Mouse (Mus musculus) midbrain, embryonic 15.5 days (tissue): ENCODE results near the gene Mrps17. TPM values are rescaled to one million over a fixed set of nuclear protein-coding genes. Genes with fewer than 3 reads are reported as not detected.

ENCODE experiments used
- ATAC-seq: fragments of 200-750 bp; cut with Nextera tagmentation; replicated peaks from 2 replicates; pipeline ENCODE4 v1.8.0; 2017; ENCODE audit warnings: moderate TSS enrichment
- H3K27ac ChIP-seq: fragments of 300-500 bp; sonication (generic); 2 replicates; pipeline ENCODE4 v1.5.1; 2015; ENCODE audit warnings: mild to moderate bottlenecking, inconsistent platforms
- H3K27me3 ChIP-seq: fragments of 300-500 bp; sonication (generic); replicated peaks from 2 replicates; pipeline ENCODE4 v1.6.1; 2015; ENCODE audit warnings: inconsistent platforms
- H3K36me3 ChIP-seq: fragments of 300-500 bp; sonication (generic); replicated peaks from 2 replicates; pipeline ENCODE4 v1.6.1; 2015; ENCODE audit warnings: inconsistent platforms
- H3K4me1 ChIP-seq: fragments of 300-500 bp; sonication (generic); 2 replicates; pipeline ENCODE4 v1.6.1; 2015; ENCODE audit warnings: inconsistent platforms
- H3K4me2 ChIP-seq: fragments of 300-500 bp; sonication (generic); 2 replicates; pipeline ENCODE4 v1.6.1; 2015; ENCODE audit warnings: inconsistent platforms, mild to moderate bottlenecking, moderate library complexity
- H3K4me3 ChIP-seq: fragments of 300-500 bp; sonication (generic); 2 replicates; pipeline ENCODE4 v1.5.1; 2015; ENCODE audit warnings: mild to moderate bottlenecking, inconsistent platforms
- H3K9ac ChIP-seq: fragments of 300-500 bp; sonication (generic); 2 replicates; pipeline ENCODE4 v1.6.1; 2015; ENCODE audit warnings: mild to moderate bottlenecking, inconsistent platforms
- H3K9me3 ChIP-seq: fragments of 300-500 bp; sonication (generic); 2 replicates; pipeline ENCODE4 v1.6.1; 2016; ENCODE audit warnings: inconsistent platforms
- WGBS: fragments of 180-500 bp; shearing (Covaris S2); methylation state at CpG from one replicate; pipeline ENCODE4 v1.1.7; 2015; ENCODE audit warnings: mixed read lengths; 5-methylcytosine and 5-hydroxymethylcytosine counted together
- polyA plus RNA-seq: library from polyadenylated mRNA; unstranded; fragments of >200 nt; fragmentation: Nextera tagmentation; extraction: Ambion mirVana; gene quantifications from 2 replicates; pipeline ENCODE4 v1.2.1, GENCODE M21; 2015

The Mrps17 gene
- polyA plus RNA-seq, 1 experiment from 2014 or later: 161 TPM

GRCm38 (mm10) chr5:129756886-129757285 is 41.6 kb downstream of the Mrps17 start:
- H3K9ac ChIP-seq: no peak overlapping the region
- 0 out of 2 replicates have a peak, but pooled peaks cover 5% of the 10 kb centered on the region for H3K36me3 ChIP-seq
- no peaks in the 10 kb centered on the region for H3K4me1 ChIP-seq
- H3K27me3 ChIP-seq: no peaks in the 10 kb centered on the region
- H3K9me3 ChIP-seq: no peaks in the 10 kb centered on the region
- H3K4me2 ChIP-seq: no peak overlapping the region
- 94% methylated on average over 20 of the region's 20 CpGs for WGBS
- no peak for ATAC-seq
- H3K27ac ChIP-seq: no peak overlapping the region
- no peak overlapping the region for H3K4me3 ChIP-seq

- Histone ChIP-seq H3K36me3 (0 out of 2 replicates have a peak, but pooled peaks cover 9% of the 10 kb centered on the region), H3K4me1 (no peaks in the 10 kb centered on the region), H3K4me2 (no peak overlapping the region), H3K9me3 (no peaks in the 10 kb centered on the region), H3K27ac (no peak overlapping the region), H3K4me3 (no peak overlapping the region), H3K27me3 (no peaks in the 10 kb centered on the region), H3K9ac (no peak overlapping the region)
- no peak for ATAC-seq
- 91% methylated on average over 13 of the region's 13 CpGs for WGBS
Observed at GRCm38 (mm10) chr5:129759929-129760480, 44.7 kb downstream of the Mrps17 start.

GRCm38 (mm10) chr5:129761865-129762540 is 46.7 kb downstream of the Mrps17 start:
- WGBS: 58% methylated on average over 18 of the region's 18 CpGs
- no peak overlapping the region for H3K9ac ChIP-seq
- no peak overlapping the region for H3K4me2 ChIP-seq
- H3K27me3 ChIP-seq: no peaks in the 10 kb centered on the region
- H3K4me1 ChIP-seq: no peaks in the 10 kb centered on the region
- peak overlapping the region; percentile 46 for H3K27ac ChIP-seq
- no peak overlapping the region for H3K4me3 ChIP-seq
- H3K9me3 ChIP-seq: no peaks in the 10 kb centered on the region
- 0 out of 2 replicates have a peak, but pooled peaks cover 7% of the 10 kb centered on the region for H3K36me3 ChIP-seq
- peak; percentile 78 for ATAC-seq

GRCm38 (mm10) chr5:129770443-129771355 is 55.4 kb downstream of the Mrps17 start:
- H3K4me3 ChIP-seq: no peak overlapping the region
- no peaks in the 10 kb centered on the region for H3K4me1 ChIP-seq
- H3K36me3 ChIP-seq: no peaks in the 10 kb centered on the region
- H3K4me2 ChIP-seq: no peak overlapping the region
- no peaks in the 10 kb centered on the region for H3K9me3 ChIP-seq
- ATAC-seq: no peak
- no peaks in the 10 kb centered on the region for H3K27me3 ChIP-seq
- WGBS: 89% methylated on average over 23 of the region's 23 CpGs
- H3K9ac ChIP-seq: no peak overlapping the region
- no peak overlapping the region for H3K27ac ChIP-seq

Other genes starting within 250 kb of the Mrps17 start
- 57.6 and 60.0 TPM in 2 replicates for gene Sfswap, start 214.3 kb upstream of the Mrps17 start, polyA plus RNA-seq
- gene Mmp17, start 131.3 kb upstream of the Mrps17 start, polyA plus RNA-seq: 13.2 and 14.5 TPM in 2 replicates
- gene Zfp11, start 45.4 kb upstream of the Mrps17 start, polyA plus RNA-seq: 8.5 and 8.6 TPM in 2 replicates
- gene Sept14, start 7.0 kb upstream of the Mrps17 start, polyA plus RNA-seq: not detected in 2 replicates
- gene Nipsnap2, start 9.6 kb downstream of the Mrps17 start, polyA plus RNA-seq: 81.8 and 82.0 TPM in 2 replicates
- gene Psph, start 72.0 kb downstream of the Mrps17 start, polyA plus RNA-seq: 24.0 and 35.1 TPM in 2 replicates
- gene Sumf2, start 131.5 kb downstream of the Mrps17 start, polyA plus RNA-seq: 23.1 and 28.4 TPM in 2 replicates
- 674 and 719 TPM in 2 replicates for gene Chchd2, start 172.0 kb downstream of the Mrps17 start, polyA plus RNA-seq
- 16.6 and 17.3 TPM in 2 replicates for gene Zbed5, start 180.2 kb downstream of the Mrps17 start, polyA plus RNA-seq
- gene Phkg1, start 183.1 kb downstream of the Mrps17 start, polyA plus RNA-seq: 0.40 and 0.56 TPM in 2 replicates
- gene Nupr1l, start 193.0 kb downstream of the Mrps17 start, polyA plus RNA-seq: 3.9 and 5.9 TPM in 2 replicates
- gene Vkorc1l1, start 226.5 kb downstream of the Mrps17 start, polyA plus RNA-seq: 31.9 and 32.8 TPM in 2 replicates